Mouse (Mus musculus) lung, postnatal 36 days (tissue): ENCODE measurements around the gene Hoxc9.

Experiments
- DNase-seq: peaks from one replicate; pipeline ENCODE4 v3.0.0; 2022; ENCODE audit warnings: mixed read lengths

Hoxc9 gene

GRCm38 (mm10) chr15:102956906-102957305 lies 19.3 kb upstream of the Hoxc9 start:
- no peak for DNase-seq

- DNase-seq = no peak
Measured at GRCm38 (mm10) chr15:102959663-102960191, 16.5 kb upstream of the Hoxc9 start.

GRCm38 (mm10) chr15:102961728-102962127 lies 14.5 kb upstream of the Hoxc9 start:
- DNase-seq = no peak

GRCm38 (mm10) chr15:102962492-102962891 lies 13.7 kb upstream of the Hoxc9 start:
- no peak for DNase-seq

- no peak for DNase-seq
Measured at GRCm38 (mm10) chr15:102963259-102963658, 13.0 kb upstream of the Hoxc9 start.

- DNase-seq = peak; percentile 11
Measured at GRCm38 (mm10) chr15:102963671-102964640, 12.3 kb upstream of the Hoxc9 start.

GRCm38 (mm10) chr15:102965003-102965891 lies 11.0 kb upstream of the Hoxc9 start:
- DNase-seq = no peak

GRCm38 (mm10) chr15:102965892-102966775 lies 10.1 kb upstream of the Hoxc9 start:
- peak; percentile 72 for DNase-seq

- no peak for DNase-seq
Measured at GRCm38 (mm10) chr15:102966776-102967311, 9.4 kb upstream of the Hoxc9 start, which contains the start of gene Hoxc10. Hoxc10 (plus strand) TSS chr15:102966796.

- no peak for DNase-seq
Measured at GRCm38 (mm10) chr15:102967312-102967510, 9.0 kb upstream of the Hoxc9 start, which contains the start of gene Hoxc5. Hoxc5 (plus strand) TSS chr15:102967443.

GRCm38 (mm10) chr15:102967511-102968397 lies 8.5 kb upstream of the Hoxc9 start:
- no peak for DNase-seq

- DNase-seq = no peak
Measured at GRCm38 (mm10) chr15:102969296-102969695, 6.9 kb upstream of the Hoxc9 start.

- DNase-seq = no peak
Measured at GRCm38 (mm10) chr15:102970740-102971139, 5.5 kb upstream of the Hoxc9 start.

GRCm38 (mm10) chr15:102972254-102972653 lies 4.0 kb upstream of the Hoxc9 start:
- DNase-seq = no peak

GRCm38 (mm10) chr15:102972753-102973152 lies 3.5 kb upstream of the Hoxc9 start:
- DNase-seq = no peak

GRCm38 (mm10) chr15:102975034-102975433 lies 1.2 kb upstream of the Hoxc9 start:
- no peak for DNase-seq

GRCm38 (mm10) chr15:102975688-102976111 lies 539 bp upstream of the Hoxc9 start:
- no peak for DNase-seq

- DNase-seq = no peak
Measured at GRCm38 (mm10) chr15:102976631-102977422, 588 bp downstream of the Hoxc9 start.

- no peak for DNase-seq
Measured at GRCm38 (mm10) chr15:102977423-102977974, 1.3 kb downstream of the Hoxc9 start.
